Mouse (Mus musculus) lung, postnatal 0 days (tissue): ENCODE data around the gene AI467606.

ENCODE experiments used
- CTCF ChIP-seq: IDR thresholded peaks from 2 replicates; pipeline ENCODE4 v1.5.1; 2016; ENCODE audit warnings: antibody characterized with exemption, mild to moderate bottlenecking
- EP300 ChIP-seq: IDR thresholded peaks from 2 replicates; pipeline ENCODE4 v1.6.1; 2016; ENCODE audit warnings: antibody characterized with exemption, mild to moderate bottlenecking, control low read depth

DNA sequence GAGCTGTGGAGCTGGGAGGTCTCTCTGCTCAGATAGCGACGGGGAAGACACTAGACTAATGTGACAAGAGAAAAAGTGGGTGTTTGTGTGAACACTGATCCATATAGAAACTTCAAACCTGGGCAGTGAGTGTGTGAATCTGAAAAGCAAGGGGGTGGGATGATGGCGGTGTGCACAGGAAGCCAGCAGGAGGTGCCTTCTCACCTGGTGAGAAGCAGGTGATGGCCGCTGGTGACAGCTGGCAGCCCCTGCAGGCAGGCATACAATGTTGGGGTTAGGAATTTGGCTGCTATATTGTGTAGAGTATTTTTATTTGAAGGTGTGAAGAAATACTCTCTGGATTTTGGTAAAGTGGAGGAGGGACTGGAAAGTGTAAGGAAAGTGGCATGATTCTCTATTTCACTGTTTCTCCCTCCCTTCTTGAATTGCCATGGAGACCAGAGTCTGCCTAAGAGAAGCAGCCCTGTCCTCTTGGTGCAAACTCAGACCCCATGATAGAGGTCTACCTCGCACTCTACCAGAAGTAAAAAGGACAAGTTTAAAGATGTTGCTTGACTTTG, 36.1 kb upstream of the AI467606 start:
- TF ChIP-seq CTCF, result peak; percentile 44
- TF ChIP-seq EP300, result no peak
